Mouse (Mus musculus): ENCODE data around the gene Lexm. TPM values are rescaled to one million over a fixed set of nuclear protein-coding genes. Genes with fewer than 3 reads are reported as not detected.

The Lexm gene
- polyA plus RNA-seq, 1 experiment from 2014 or later: not detected

- Histone ChIP-seq H3K27me3 (ENCODE audit: control insufficient read depth, insufficient read depth, low read depth, low read length) (no peaks in the 10 kb centered on the region), H3K4me3 (ENCODE audit: low read depth, low read length) (no peak overlapping the region), H3K36me3 (ENCODE audit: control insufficient read depth, insufficient read depth) (no peaks in the 10 kb centered on the region), H3K9ac (ENCODE audit: low read depth, low read length) (no peak overlapping the region), H3K4me2 (ENCODE audit: low read depth, low read length) (no peak overlapping the region), H3K9me3 (replicated peaks; ENCODE audit: control insufficient read depth, low read length) (no peaks in the 10 kb centered on the region), H3K27ac (ENCODE audit: low read length) (no peak overlapping the region), H3K4me1 (ENCODE audit: control insufficient read depth, low read depth, low read length) (no peaks in the 10 kb centered on the region)
- peak; percentile 64 for ATAC-seq (ENCODE audit: low read depth)
- 57% methylated on average over 4 of the region's 4 CpGs for WGBS (ENCODE audit: insufficient replicate concordance)
Measured at GRCm38 (mm10) chr4:106600770-106601169, 16.3 kb downstream of the Lexm start.

GRCm38 (mm10) chr4:106599415-106599814 is 17.6 kb downstream of the Lexm start:
- H3K9me3 ChIP-seq (replicated peaks; ENCODE audit: control insufficient read depth, low read length): no peaks in the 10 kb centered on the region
- H3K4me2 ChIP-seq (ENCODE audit: low read depth, low read length): no peak overlapping the region
- H3K9ac ChIP-seq (ENCODE audit: low read depth, low read length): no peak overlapping the region
- no peaks in the 10 kb centered on the region for H3K4me1 ChIP-seq (ENCODE audit: control insufficient read depth, low read depth, low read length)
- H3K27ac ChIP-seq (ENCODE audit: low read length): no peak overlapping the region
- H3K4me3 ChIP-seq (ENCODE audit: low read depth, low read length): no peak overlapping the region
- WGBS (ENCODE audit: insufficient replicate concordance): 26% methylated on average over 1 of the region's 1 CpGs
- H3K36me3 ChIP-seq (ENCODE audit: control insufficient read depth, insufficient read depth): no peaks in the 10 kb centered on the region
- H3K27me3 ChIP-seq (ENCODE audit: control insufficient read depth, insufficient read depth, low read depth, low read length): no peaks in the 10 kb centered on the region
- no peak for ATAC-seq (ENCODE audit: low read depth)

- WGBS (ENCODE audit: insufficient replicate concordance): 59% methylated on average over 4 of the region's 4 CpGs
- Histone ChIP-seq H3K4me1 (ENCODE audit: control insufficient read depth, low read depth, low read length) (no peaks in the 10 kb centered on the region), H3K27ac (ENCODE audit: low read length) (no peak overlapping the region), H3K4me2 (ENCODE audit: low read depth, low read length) (no peak overlapping the region), H3K9ac (ENCODE audit: low read depth, low read length) (no peak overlapping the region), H3K36me3 (ENCODE audit: control insufficient read depth, insufficient read depth) (no peaks in the 10 kb centered on the region), H3K9me3 (replicated peaks; ENCODE audit: control insufficient read depth, low read length) (no peaks in the 10 kb centered on the region), H3K27me3 (ENCODE audit: control insufficient read depth, insufficient read depth, low read depth, low read length) (no peaks in the 10 kb centered on the region), H3K4me3 (ENCODE audit: low read depth, low read length) (no peak overlapping the region)
- ATAC-seq (ENCODE audit: low read depth): no peak
Measured at GRCm38 (mm10) chr4:106597741-106598140, 19.3 kb downstream of the Lexm start.

GRCm38 (mm10) chr4:106597055-106597454 is 20.0 kb downstream of the Lexm start:
- no peaks in the 10 kb centered on the region for H3K36me3 ChIP-seq (ENCODE audit: control insufficient read depth, insufficient read depth)
- H3K4me1 ChIP-seq (ENCODE audit: control insufficient read depth, low read depth, low read length): no peaks in the 10 kb centered on the region
- no peak overlapping the region for H3K4me2 ChIP-seq (ENCODE audit: low read depth, low read length)
- no peak for ATAC-seq (ENCODE audit: low read depth)
- H3K9me3 ChIP-seq (replicated peaks; ENCODE audit: control insufficient read depth, low read length): no peaks in the 10 kb centered on the region
- no peak overlapping the region for H3K27ac ChIP-seq (ENCODE audit: low read length)
- no peak overlapping the region for H3K9ac ChIP-seq (ENCODE audit: low read depth, low read length)
- 68% methylated on average over 9 of the region's 9 CpGs for WGBS (ENCODE audit: insufficient replicate concordance)
- H3K4me3 ChIP-seq (ENCODE audit: low read depth, low read length): no peak overlapping the region
- H3K27me3 ChIP-seq (ENCODE audit: control insufficient read depth, insufficient read depth, low read depth, low read length): no peaks in the 10 kb centered on the region

- Histone ChIP-seq H3K27ac (ENCODE audit: low read length) (no peak overlapping the region), H3K4me3 (ENCODE audit: low read depth, low read length) (no peak overlapping the region), H3K27me3 (ENCODE audit: control insufficient read depth, insufficient read depth, low read depth, low read length) (no peaks in the 10 kb centered on the region), H3K36me3 (ENCODE audit: control insufficient read depth, insufficient read depth) (no peaks in the 10 kb centered on the region), H3K9me3 (replicated peaks; ENCODE audit: control insufficient read depth, low read length) (no peaks in the 10 kb centered on the region), H3K4me1 (ENCODE audit: control insufficient read depth, low read depth, low read length) (no peaks in the 10 kb centered on the region), H3K4me2 (ENCODE audit: low read depth, low read length) (no peak overlapping the region), H3K9ac (ENCODE audit: low read depth, low read length) (no peak overlapping the region)
- WGBS (ENCODE audit: insufficient replicate concordance): 58% methylated on average over 3 of the region's 3 CpGs
- ATAC-seq (ENCODE audit: low read depth): no peak
Measured at GRCm38 (mm10) chr4:106596200-106596599, 20.8 kb downstream of the Lexm start.

- ATAC-seq (ENCODE audit: low read depth): no peak
- no peaks in the 10 kb centered on the region for H3K9me3 ChIP-seq (replicated peaks; ENCODE audit: control insufficient read depth, low read length)
- 51% methylated on average over 7 of the region's 7 CpGs for WGBS (ENCODE audit: insufficient replicate concordance)
- no peaks in the 10 kb centered on the region for H3K36me3 ChIP-seq (ENCODE audit: control insufficient read depth, insufficient read depth)
- no peaks in the 10 kb centered on the region for H3K27me3 ChIP-seq (ENCODE audit: control insufficient read depth, insufficient read depth, low read depth, low read length)
- no peak overlapping the region for H3K27ac ChIP-seq (ENCODE audit: low read length)
- H3K9ac ChIP-seq (ENCODE audit: low read depth, low read length): no peak overlapping the region
- no peak overlapping the region for H3K4me3 ChIP-seq (ENCODE audit: low read depth, low read length)
- H3K4me1 ChIP-seq (ENCODE audit: control insufficient read depth, low read depth, low read length): no peaks in the 10 kb centered on the region
- no peak overlapping the region for H3K4me2 ChIP-seq (ENCODE audit: low read depth, low read length)
Measured at GRCm38 (mm10) chr4:106593636-106594035, 23.4 kb downstream of the Lexm start.

GRCm38 (mm10) chr4:106590871-106591270 is 26.2 kb downstream of the Lexm start:
- Histone ChIP-seq H3K36me3 (ENCODE audit: control insufficient read depth, insufficient read depth) (peaks cover 20% of the 10 kb centered on the region), H3K27me3 (ENCODE audit: control insufficient read depth, insufficient read depth, low read depth, low read length) (no peaks in the 10 kb centered on the region), H3K4me3 (ENCODE audit: low read depth, low read length) (no peak overlapping the region), H3K27ac (ENCODE audit: low read length) (no peak overlapping the region), H3K9me3 (replicated peaks; ENCODE audit: control insufficient read depth, low read length) (no peaks in the 10 kb centered on the region), H3K4me2 (ENCODE audit: low read depth, low read length) (no peak overlapping the region), H3K4me1 (ENCODE audit: control insufficient read depth, low read depth, low read length) (no peaks in the 10 kb centered on the region), H3K9ac (ENCODE audit: low read depth, low read length) (no peak overlapping the region)
- WGBS (ENCODE audit: insufficient replicate concordance): 73% methylated on average over 9 of the region's 9 CpGs
- ATAC-seq (ENCODE audit: low read depth): no peak

GRCm38 (mm10) chr4:106590142-106590541 is 26.9 kb downstream of the Lexm start:
- Histone ChIP-seq H3K27me3 (ENCODE audit: control insufficient read depth, insufficient read depth, low read depth, low read length) (no peaks in the 10 kb centered on the region), H3K36me3 (ENCODE audit: control insufficient read depth, insufficient read depth) (peaks cover 25% of the 10 kb centered on the region), H3K4me3 (ENCODE audit: low read depth, low read length) (no peak overlapping the region), H3K27ac (ENCODE audit: low read length) (no peak overlapping the region), H3K4me1 (ENCODE audit: control insufficient read depth, low read depth, low read length) (no peaks in the 10 kb centered on the region), H3K9me3 (replicated peaks; ENCODE audit: control insufficient read depth, low read length) (no peaks in the 10 kb centered on the region), H3K9ac (ENCODE audit: low read depth, low read length) (no peak overlapping the region), H3K4me2 (ENCODE audit: low read depth, low read length) (no peak overlapping the region)
- 60% methylated on average over 9 of the region's 9 CpGs for WGBS (ENCODE audit: insufficient replicate concordance)
- ATAC-seq (ENCODE audit: low read depth): peak; percentile 11; the same call in 1 of the 2 replicates

- Histone ChIP-seq H3K9ac (ENCODE audit: low read depth, low read length) (no peak overlapping the region), H3K27ac (ENCODE audit: low read length) (no peak overlapping the region), H3K4me3 (ENCODE audit: low read depth, low read length) (no peak overlapping the region), H3K27me3 (ENCODE audit: control insufficient read depth, insufficient read depth, low read depth, low read length) (no peaks in the 10 kb centered on the region), H3K4me1 (ENCODE audit: control insufficient read depth, low read depth, low read length) (peaks cover 27% of the 10 kb centered on the region), H3K36me3 (ENCODE audit: control insufficient read depth, insufficient read depth) (peaks cover 25% of the 10 kb centered on the region), H3K9me3 (replicated peaks; ENCODE audit: control insufficient read depth, low read length) (no peaks in the 10 kb centered on the region), H3K4me2 (ENCODE audit: low read depth, low read length) (no peak overlapping the region)
- ATAC-seq (ENCODE audit: low read depth): no peak
- WGBS (ENCODE audit: insufficient replicate concordance): 76% methylated on average over 6 of the region's 6 CpGs
Measured at GRCm38 (mm10) chr4:106587075-106587474, 30.0 kb downstream of the Lexm start.

Data from liver, embryonic 16.5 days (tissue).